Mouse (Mus musculus): Measurements from ENCODE around the gene Glp2r.

Glp2r gene

DNA sequence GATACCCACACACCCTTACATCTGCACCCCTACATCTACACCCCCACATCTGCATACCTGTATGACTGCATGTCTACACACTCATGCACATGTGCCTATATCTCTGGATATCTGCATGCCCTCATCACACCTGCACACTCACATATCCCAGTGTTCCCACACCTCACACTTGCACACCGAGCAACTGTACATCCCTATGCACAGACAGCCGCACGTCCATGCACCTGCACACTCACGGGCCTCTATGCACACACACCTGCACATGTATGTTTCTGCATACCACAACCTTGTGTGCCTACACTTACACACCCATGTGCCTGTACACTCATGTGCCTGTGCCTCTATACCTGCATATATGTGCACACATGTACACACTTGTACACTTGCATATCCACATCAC lies 107.5 kb downstream of the Glp2r start:
- DNase-seq (ENCODE audit: low read depth, low spot score), result no peak

GRCm38 (mm10) chr11:67661465-67661864 lies 109.5 kb downstream of the Glp2r start:
- DNase-seq (ENCODE audit: low read depth, low spot score), result no peak

DNA sequence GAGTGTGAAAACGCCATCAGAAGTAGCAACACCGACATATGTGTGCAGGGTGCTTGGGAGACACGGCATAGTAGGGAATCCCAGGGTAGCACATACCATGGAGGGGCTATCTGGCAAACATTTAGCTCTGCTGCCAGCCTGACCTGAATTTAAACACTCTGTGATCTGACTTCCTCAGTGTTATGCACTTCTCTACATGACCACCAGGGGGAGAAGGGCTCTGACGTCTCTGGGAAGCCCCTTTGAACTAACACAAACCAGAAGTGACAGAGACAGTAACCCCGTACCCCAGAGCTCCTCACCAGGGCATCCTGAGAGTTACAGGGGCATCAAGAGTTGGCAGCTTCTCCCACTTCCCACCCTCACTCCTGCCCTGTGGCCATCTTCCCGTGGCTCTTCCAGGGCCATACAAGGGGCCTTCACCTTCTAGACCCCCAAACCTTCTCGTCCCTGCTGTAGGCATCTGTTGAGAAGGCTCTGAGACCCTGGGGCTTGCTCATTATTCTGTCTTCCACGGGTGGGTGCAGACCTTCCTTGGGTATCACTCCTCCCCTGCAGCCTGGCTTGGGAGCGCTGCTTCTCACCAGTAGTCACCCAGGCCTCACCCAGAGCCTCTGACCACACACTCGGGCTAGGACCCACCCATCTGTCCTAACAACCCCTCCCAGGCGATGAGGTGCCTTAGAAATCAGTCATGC lies 113.1 kb downstream of the Glp2r start:
- DNase-seq (ENCODE audit: low read depth, low spot score), result no peak

GRCm38 (mm10) chr11:67656811-67657210 lies 114.1 kb downstream of the Glp2r start:
- DNase-seq (ENCODE audit: low read depth, low spot score), result no peak

DNA sequence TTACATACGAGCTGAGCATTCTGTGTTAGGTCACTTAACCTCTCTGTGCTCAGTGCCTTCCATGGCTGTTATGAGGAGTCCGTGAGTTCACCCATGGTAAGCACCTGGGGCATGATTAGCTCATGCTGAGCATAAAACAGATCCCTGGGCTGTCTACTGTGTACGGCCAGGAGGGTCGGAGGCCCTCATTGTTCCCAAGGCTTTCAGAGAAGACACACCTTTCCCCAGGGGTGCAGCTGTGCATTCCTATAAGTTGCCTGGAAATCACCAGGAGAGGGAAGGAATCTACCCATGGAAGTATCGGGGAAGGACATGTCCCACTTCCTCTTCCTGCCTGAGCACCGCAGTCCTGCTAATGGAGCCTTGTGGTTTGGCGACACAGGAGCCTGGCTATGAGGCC lies 114.6 kb downstream of the Glp2r start:
- DNase-seq (ENCODE audit: low read depth, low spot score), result no peak

DNA sequence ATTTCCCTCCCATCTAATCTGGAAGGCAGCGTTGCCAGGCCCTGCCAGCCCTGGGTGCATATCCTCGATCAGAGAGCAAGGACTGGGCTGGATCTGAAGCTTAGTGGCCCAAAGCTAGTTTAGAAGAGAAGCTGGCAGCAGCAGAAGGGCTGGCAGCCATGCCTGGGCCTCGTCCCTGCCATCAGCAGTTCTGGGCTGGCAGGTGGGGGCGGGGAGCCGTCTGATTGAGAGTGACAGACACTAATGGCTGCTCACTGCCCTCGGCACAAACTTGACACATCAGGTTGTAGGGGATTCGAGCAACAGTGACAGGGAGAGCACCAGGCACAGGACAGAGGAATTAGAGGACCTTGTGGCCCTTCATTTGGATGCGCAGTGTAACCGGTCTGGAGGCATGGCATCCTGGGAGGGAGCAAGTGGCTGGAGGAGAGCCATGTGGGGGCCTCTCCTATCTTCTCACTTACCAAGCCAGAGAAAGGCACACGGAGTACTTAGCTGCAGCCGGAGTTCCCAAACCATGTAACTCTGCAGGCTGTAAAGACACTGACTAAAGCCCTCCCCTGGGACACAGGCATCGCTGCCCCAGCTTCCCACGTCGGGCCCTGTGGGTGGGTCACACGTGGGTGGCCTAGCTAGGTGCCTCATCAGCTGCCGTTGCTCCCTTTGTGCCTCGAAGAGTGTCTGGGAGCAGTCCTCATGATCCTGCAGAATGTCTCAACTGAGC lies 115.6 kb downstream of the Glp2r start:
- DNase-seq (ENCODE audit: low read depth, low spot score), result no peak

DNA sequence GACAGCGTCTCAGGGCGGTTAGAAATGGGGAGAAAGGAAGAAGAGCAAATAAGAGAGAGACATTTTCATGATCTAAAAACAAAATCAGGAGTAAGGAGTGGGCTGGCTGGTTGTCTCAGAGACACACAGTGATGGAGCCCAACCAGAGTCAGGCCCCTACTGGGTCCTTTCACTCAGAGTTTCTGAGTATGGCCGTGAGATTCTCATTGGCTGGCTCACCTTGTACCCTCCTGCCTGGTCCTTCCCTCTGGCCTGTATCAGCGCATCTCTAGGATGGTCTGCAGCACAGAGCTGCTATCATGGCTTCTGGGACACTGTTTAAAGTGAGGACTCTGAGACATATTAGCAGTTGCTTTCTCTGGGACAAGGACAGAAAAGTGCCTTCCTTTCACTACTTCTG lies 116.4 kb downstream of the Glp2r start:
- no peak for DNase-seq (ENCODE audit: low read depth, low spot score)

- no peak for DNase-seq (ENCODE audit: low read depth, low spot score)
Measured at GRCm38 (mm10) chr11:67653521-67654090, 117.3 kb downstream of the Glp2r start.

DNA sequence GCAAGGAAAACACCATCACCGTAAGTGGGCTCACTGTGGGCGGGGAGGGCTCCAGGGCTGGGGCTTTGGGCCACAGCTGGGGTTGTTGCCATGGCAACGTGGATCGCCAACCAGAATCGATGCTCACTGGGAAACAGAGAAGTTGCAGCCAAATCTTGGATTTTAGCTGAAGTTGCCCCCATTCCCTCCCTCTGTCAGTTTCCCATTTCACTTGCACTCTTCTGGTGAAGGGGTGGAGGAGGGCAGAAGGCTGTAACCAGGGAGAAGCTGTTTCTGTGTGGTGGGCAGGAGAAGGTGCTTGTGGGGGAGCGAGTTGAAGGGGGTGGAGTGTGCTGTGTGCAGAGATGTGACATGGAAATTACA lies 118.1 kb downstream of the Glp2r start:
- no peak for DNase-seq (ENCODE audit: low read depth, low spot score)

DNA sequence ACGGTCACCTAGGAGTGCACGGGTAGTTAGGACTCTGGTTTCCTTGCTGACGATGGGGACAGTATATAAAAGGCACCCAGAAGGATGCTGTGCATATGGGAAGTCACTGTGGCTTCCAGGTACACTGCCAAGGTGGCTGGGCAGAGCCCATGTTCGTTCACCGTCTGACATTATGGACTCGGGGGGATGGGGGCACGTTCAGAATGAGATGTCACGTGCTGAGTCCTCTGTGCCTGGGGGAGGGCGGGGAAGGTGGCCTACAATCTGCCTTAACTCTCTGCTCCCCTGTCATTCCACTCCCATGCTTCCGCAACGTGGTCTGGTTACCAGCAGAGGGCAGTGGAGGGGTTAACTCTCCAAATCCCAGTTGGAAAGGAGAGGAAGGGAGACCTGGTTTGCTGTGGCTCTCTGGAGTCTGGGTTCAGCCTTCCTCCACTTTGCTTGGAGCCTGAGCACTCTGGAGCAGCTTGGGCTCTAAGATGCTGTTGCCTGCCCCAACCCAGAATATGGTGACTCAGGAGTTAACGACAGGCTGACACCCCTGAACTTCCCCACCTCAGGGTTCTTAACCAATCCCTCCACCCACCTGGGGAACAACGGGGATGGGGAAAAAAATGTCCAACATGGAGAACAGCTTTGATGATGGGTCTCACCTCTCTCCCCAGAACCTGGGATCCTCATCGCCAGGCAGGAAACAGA lies 118.6 kb downstream of the Glp2r start:
- DNase-seq (ENCODE audit: low read depth, low spot score), result no peak

DNA sequence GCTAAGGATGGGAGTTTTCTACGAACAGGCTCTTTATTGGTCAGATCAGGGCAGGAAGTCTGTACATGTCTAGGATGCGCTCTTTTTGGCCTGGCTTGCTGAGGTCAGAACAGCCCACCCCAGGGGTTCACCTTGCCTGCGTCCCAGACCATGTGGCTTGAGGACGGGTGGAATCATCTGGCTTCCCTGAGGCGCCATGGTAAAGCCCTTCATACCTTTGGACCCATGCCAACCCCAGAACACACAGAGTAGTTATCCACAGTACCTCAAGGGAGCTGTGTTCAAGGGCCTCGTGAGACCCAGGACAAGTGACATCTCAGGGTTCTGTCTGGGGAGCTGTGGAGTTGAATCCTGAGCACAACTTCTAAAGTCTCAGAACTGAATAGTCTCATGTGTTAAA lies 119.2 kb downstream of the Glp2r start:
- DNase-seq (ENCODE audit: low read depth, low spot score), result no peak

GRCm38 (mm10) chr11:67649971-67650707 lies 120.8 kb downstream of the Glp2r start:
- no peak for DNase-seq (ENCODE audit: low read depth, low spot score)

DNA sequence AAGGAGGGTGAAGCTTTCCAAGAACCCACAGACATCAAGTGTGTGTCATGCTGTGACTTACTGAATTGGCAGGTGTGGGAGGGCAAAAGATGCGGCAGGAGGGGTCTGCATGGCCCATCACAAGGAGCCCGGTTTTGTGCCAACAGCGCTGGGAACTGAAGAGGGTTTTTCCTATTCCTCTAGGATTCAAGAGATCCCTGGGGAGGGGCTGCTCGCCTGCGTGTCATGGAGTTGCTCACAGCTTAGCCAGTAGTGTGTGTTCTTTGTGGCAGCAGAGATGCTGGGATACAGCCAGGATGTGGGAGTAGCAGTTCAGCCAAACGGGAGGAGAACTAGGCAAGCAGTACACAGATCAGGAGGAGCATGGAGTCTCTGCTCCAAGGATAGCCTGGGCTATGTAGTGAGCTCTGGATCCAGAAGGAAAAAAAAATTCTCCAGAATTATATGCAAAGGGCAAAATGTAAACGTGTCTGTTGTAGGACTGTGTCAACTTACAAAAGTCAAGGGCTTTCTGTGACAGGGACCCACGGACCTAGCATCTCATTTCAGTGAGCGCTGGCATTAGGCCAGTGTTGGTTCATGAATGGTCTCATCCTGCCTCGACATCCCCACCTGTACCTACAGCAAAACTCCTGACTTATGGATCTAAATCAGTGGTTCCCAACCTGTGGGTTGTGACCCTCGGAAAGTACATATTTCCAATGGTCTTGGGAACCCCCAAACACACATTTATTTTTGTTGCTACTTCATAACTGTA lies 122.1 kb downstream of the Glp2r start:
- no peak for DNase-seq (ENCODE audit: low read depth, low spot score)

- no peak for DNase-seq (ENCODE audit: low read depth, low spot score)
Measured at GRCm38 (mm10) chr11:67647745-67648144, 123.2 kb downstream of the Glp2r start.

GRCm38 (mm10) chr11:67644632-67645149 lies 126.3 kb downstream of the Glp2r start:
- DNase-seq (ENCODE audit: low read depth, low spot score), result no peak

GRCm38 (mm10) chr11:67643465-67643864 lies 127.5 kb downstream of the Glp2r start:
- DNase-seq (ENCODE audit: low read depth, low spot score), result no peak

DNA sequence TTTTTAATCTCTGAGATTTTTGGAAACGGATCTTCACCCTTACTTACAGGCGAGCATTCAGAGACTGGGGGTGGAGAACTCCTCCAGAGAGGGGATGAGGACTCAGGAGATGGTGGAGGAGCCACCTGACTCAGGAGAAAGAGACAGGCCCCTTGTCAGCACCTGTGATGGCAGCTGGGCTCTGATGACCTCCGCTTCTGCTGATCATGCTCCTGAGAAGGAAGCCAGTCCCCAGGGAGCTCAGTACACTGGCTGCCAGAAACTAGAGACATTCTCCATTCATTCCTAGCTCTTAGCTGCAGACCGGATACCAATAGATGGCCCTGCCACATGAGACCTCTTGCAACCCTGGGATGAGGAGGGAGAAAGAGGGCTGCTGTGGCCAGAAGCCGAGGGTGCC lies 128.1 kb downstream of the Glp2r start:
- DNase-seq (ENCODE audit: low read depth, low spot score), result no peak

DNA sequence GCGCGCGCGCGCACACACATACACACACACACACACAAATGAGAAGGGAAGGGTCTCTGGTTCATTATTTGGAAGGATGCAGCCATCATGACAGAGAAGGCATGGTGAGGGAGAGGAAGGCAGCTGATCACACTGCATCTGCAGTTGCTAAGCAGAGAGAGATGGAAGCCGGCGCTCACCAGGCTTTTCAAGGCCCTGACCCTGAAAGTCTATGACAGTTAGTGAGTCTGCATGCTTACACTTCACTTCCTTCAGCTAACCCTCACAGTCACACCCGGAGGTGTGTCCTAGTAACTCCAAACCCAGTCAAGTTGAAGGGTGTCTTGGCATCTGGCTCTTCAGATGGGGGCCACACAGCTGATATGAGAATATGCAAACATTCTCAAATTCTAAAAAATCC lies 128.5 kb downstream of the Glp2r start:
- DNase-seq (ENCODE audit: low read depth, low spot score), result no peak

- no peak for DNase-seq (ENCODE audit: low read depth, low spot score)
Measured at GRCm38 (mm10) chr11:67640299-67640698, 130.7 kb downstream of the Glp2r start.

- no peak for DNase-seq (ENCODE audit: low read depth, low spot score)
Measured at GRCm38 (mm10) chr11:67638401-67638800, 132.6 kb downstream of the Glp2r start.
